Mouse (Mus musculus) E14TG2a.4 (cell line): ENCODE results near the gene Slc6a16.
"Not testable (repeated sequence)": the region's sequence is repeated elsewhere in the genome, so short reads cannot be mapped to it uniquely, and the experiment has no call there.

ENCODE experiments used
- CTCF ChIP-seq: conservative IDR thresholded peaks from 2 replicates; pipeline ENCODE4 v1.5.1; 2014; ENCODE audit warnings: low read length
- NANOG ChIP-seq: IDR thresholded peaks from 2 replicates; pipeline ENCODE4 v1.6.1; 2014; ENCODE audit warnings: borderline replicate concordance, low read length, mixed read lengths

DNA sequence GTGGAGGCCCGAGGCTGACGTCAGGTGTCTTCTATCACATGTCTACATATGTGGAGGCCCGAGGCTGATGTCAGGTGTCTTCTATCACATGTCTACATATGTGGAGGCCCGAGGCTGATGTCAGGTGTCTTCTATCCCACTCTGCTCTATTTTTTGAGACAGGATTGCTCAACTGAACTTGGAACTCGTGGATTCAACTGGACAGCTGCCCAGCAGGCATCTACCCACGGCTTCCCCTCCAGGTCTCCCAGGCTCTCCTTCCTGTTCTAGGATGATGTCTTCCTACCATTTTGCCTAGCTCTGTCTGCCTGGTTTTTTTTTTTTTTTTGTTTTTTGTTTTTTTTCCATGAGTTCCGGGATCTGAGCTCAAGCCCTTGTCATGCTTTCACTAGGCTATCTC is 14.9 kb downstream of the Slc6a16 start:
- TF ChIP-seq CTCF, NANOG: not testable (repeated sequence)
